8 mouse cellular contexts compared by ENCODE assay signal in genomic region chr14:119007103-119007951, GRCm38 (mm10).
DNase-seq lines count a peak whose midpoint lies in the region; ATAC-seq and TF ChIP-seq lines count a peak whose summit lies in the region.

No protein-coding gene starts in this region.

- WGBS in cerebellum, adult 2 months = 1% methylated on average over 13 of the region's 13 CpGs
- under 1% methylated on average over 13 of the region's 13 CpGs for WGBS in forebrain, embryonic 16.5 days
- under 1% methylated on average over 13 of the region's 13 CpGs for WGBS in liver, postnatal 0 days (ENCODE audit: insufficient replicate concordance)
- WGBS in neural tube, embryonic 14.5 days = under 1% methylated on average over 13 of the region's 13 CpGs

- peak; percentile 79; the same call in 1 of the 2 replicates for TF ChIP-seq POLR2A in cerebellum, adult 2 months (IDR thresholded peaks at IDR 0.05; ENCODE audit: borderline replicate concordance, insufficient read depth, low read length)
- peak; percentile 76; the same call in 1 of the 2 replicates for TF ChIP-seq POLR2A in testis, adult 2 months (IDR thresholded peaks at IDR 0.05; ENCODE audit: control insufficient read depth, low read depth, low read length)

- ATAC-seq in forebrain, embryonic 16.5 days = peak; percentile 100
- ATAC-seq in liver, postnatal 0 days = peak; percentile 99
- ATAC-seq in neural tube, embryonic 14.5 days (ENCODE audit: low read depth) = peak; percentile 99

- no peak for TF ChIP-seq CTCF in cerebellum, adult 2 months (IDR thresholded peaks at IDR 0.05; ENCODE audit: borderline replicate concordance, insufficient read depth, low read depth, low read length)
- TF ChIP-seq CTCF in liver, postnatal 0 days (IDR thresholded peaks at IDR 0.05; ENCODE audit: low read depth) = no peak
- TF ChIP-seq CTCF in testis, adult 2 months (IDR thresholded peaks at IDR 0.05; ENCODE audit: control insufficient read depth, insufficient read depth, insufficient replicate concordance, low read depth, low read length) = no peak

- peak overlapping the region; percentile 72 for H3K4me2 ChIP-seq in forebrain, embryonic 16.5 days (ENCODE audit: low read length)
- H3K4me2 ChIP-seq in liver, postnatal 0 days (ENCODE audit: low read depth, low read length) = peak overlapping the region; percentile 93
- H3K4me2 ChIP-seq in neural tube, embryonic 14.5 days (ENCODE audit: low read depth, low read length) = peak overlapping the region; percentile 93

- intact Hi-C loops in heart, postnatal 25 days (cut with DNase I) = loop anchor here (5.0 kb wide), 1 partner anchor 70 kb away; the partner anchor contains the start of gene Dnajc3

- peak; percentile 95 for DNase-seq in MEL-GATA-1-ER (ENCODE audit: extremely low read depth, low read depth)
- peak; percentile 99 to 100 for DNase-seq in cerebellum, adult 2 months
- DNase-seq in heart, postnatal 25 days (ENCODE audit: low spot score) = peak; percentile 95
- DNase-seq in layer of hippocampus, adult 11-12 months (ENCODE audit: low spot score) = peak; percentile 99
- DNase-seq in liver, postnatal 0 days = peak; percentile 97

- peak overlapping the region; percentile 57 for H3K9ac ChIP-seq in forebrain, embryonic 16.5 days (replicated peaks; ENCODE audit: low read depth, low read length)
- H3K9ac ChIP-seq in liver, postnatal 0 days (replicated peaks) = peak overlapping the region; percentile 65
- peak overlapping the region; percentile 41; the same call in 1 of the 2 replicates for H3K9ac ChIP-seq in neural tube, embryonic 14.5 days (replicated peaks; ENCODE audit: low read depth, low read length)

- peak overlapping the region; percentile 65 for H3K4me3 ChIP-seq in cerebellum, adult 2 months (replicated peaks; ENCODE audit: insufficient read depth, low read depth, low read length)
- peak overlapping the region; percentile 44 for H3K4me3 ChIP-seq in forebrain, embryonic 16.5 days (replicated peaks; ENCODE audit: low read length)
- H3K4me3 ChIP-seq in liver, postnatal 0 days (ENCODE audit: low read depth, low read length) = peak overlapping the region; percentile 63
- peak overlapping the region; percentile 43 for H3K4me3 ChIP-seq in neural tube, embryonic 14.5 days (ENCODE audit: low read depth, low read length)
- peak overlapping the region; percentile 84 for H3K4me3 ChIP-seq in testis, adult 2 months (ENCODE audit: control insufficient read depth, low read depth, low read length)

- H3K9me3 ChIP-seq in forebrain, embryonic 16.5 days (ENCODE audit: control insufficient read depth, low read length) = no peaks in the 10 kb centered on the region
- H3K9me3 ChIP-seq in liver, postnatal 0 days (ENCODE audit: low read length) = no peaks in the 10 kb centered on the region
- H3K9me3 ChIP-seq in neural tube, embryonic 14.5 days (ENCODE audit: control insufficient read depth, low read length) = no peaks in the 10 kb centered on the region

- H3K27me3 ChIP-seq in cerebellum, adult 2 months (ENCODE audit: control insufficient read depth, insufficient read depth, low read length) = no peaks in the 10 kb centered on the region
- H3K27me3 ChIP-seq in forebrain, embryonic 16.5 days (replicated peaks; ENCODE audit: control insufficient read depth, insufficient read depth, low read length) = no peaks in the 10 kb centered on the region
- H3K27me3 ChIP-seq in liver, postnatal 0 days (ENCODE audit: insufficient read depth, low read length) = no peaks in the 10 kb centered on the region
- no peaks in the 10 kb centered on the region for H3K27me3 ChIP-seq in neural tube, embryonic 14.5 days (ENCODE audit: control insufficient read depth, insufficient read depth, low read length)
- H3K27me3 ChIP-seq in testis, adult 2 months (ENCODE audit: control insufficient read depth, insufficient read depth, low read length) = no peaks in the 10 kb centered on the region

- no peak overlapping the region; the same call in 1 of the 2 replicates for H3K27ac ChIP-seq in cerebellum, adult 2 months (ENCODE audit: insufficient read depth, low read length)
- H3K27ac ChIP-seq in forebrain, embryonic 16.5 days (ENCODE audit: low read length) = peak overlapping the region; percentile 72
- peak overlapping the region; percentile 84 for H3K27ac ChIP-seq in liver, postnatal 0 days (ENCODE audit: low read depth)
- peak overlapping the region; percentile 48 for H3K27ac ChIP-seq in neural tube, embryonic 14.5 days (ENCODE audit: low read depth, low read length)
- H3K27ac ChIP-seq in testis, adult 2 months (ENCODE audit: control insufficient read depth, insufficient read depth, low read depth, low read length) = peak overlapping the region; percentile 81

- TF ChIP-seq EP300 in liver, postnatal 0 days (IDR thresholded peaks at IDR 0.05; ENCODE audit: low read depth) = no peak

- H3K36me3 ChIP-seq in forebrain, embryonic 16.5 days (ENCODE audit: control insufficient read depth, insufficient read depth) = no peaks in the 10 kb centered on the region
- H3K36me3 ChIP-seq in liver, postnatal 0 days (replicated peaks; ENCODE audit: insufficient read depth, low read length) = no peaks in the 10 kb centered on the region
- H3K36me3 ChIP-seq in neural tube, embryonic 14.5 days (ENCODE audit: control insufficient read depth, insufficient read depth, low read length) = 0 out of 2 replicates have a peak, but pooled peaks cover 2% of the 10 kb centered on the region
- H3K36me3 ChIP-seq in testis, adult 2 months (ENCODE audit: control insufficient read depth, insufficient read depth, low read length) = no peaks in the 10 kb centered on the region; the same call in 1 of the 2 replicates

- H3K4me1 ChIP-seq in cerebellum, adult 2 months (ENCODE audit: control insufficient read depth, insufficient read depth, low read length) = no peaks in the 10 kb centered on the region
- peaks cover 10% of the 10 kb centered on the region for H3K4me1 ChIP-seq in forebrain, embryonic 16.5 days (replicated peaks; ENCODE audit: control insufficient read depth, insufficient read depth, low read length)
- peaks cover 3% of the 10 kb centered on the region; the same call in 1 of the 2 replicates for H3K4me1 ChIP-seq in liver, postnatal 0 days (ENCODE audit: insufficient read depth)
- H3K4me1 ChIP-seq in neural tube, embryonic 14.5 days (ENCODE audit: control insufficient read depth, insufficient read depth, low read length) = peaks cover 3% of the 10 kb centered on the region; the same call in 1 of the 2 replicates
- H3K4me1 ChIP-seq in testis, adult 2 months (ENCODE audit: control insufficient read depth, insufficient read depth, low read length) = peaks cover 4% of the 10 kb centered on the region; the same call in 1 of the 2 replicates
